Mouse (Mus musculus) gastrocnemius, adult 2 months (tissue): ENCODE measurements around the gene Cox4i1. TPM values are rescaled to one million over a fixed set of nuclear protein-coding genes. Genes with fewer than 3 reads are reported as not detected.

Source experiments
- DNase-seq: peaks from one replicate; pipeline ENCODE4 v3.0.0; 2022
- H3K27ac ChIP-seq: fragments of 200-600 bp; 2 replicates; pipeline ENCODE4 v1.8.1; 2022; ENCODE audit warnings: mild to moderate bottlenecking
- H3K4me3 ChIP-seq: fragments of 200-600 bp; 2 replicates; pipeline ENCODE4 v1.8.1; 2022; ENCODE audit warnings: mild to moderate bottlenecking, moderate library complexity
- CTCF ChIP-seq: fragments of 200-600 bp; IDR thresholded peaks from 2 replicates; pipeline ENCODE4 v1.8.1; 2022; ENCODE audit warnings: antibody characterized with exemption, mild to moderate bottlenecking, moderate library complexity
- intact Hi-C: fragments of 180-260 bp; cut with DNase I; formaldehyde crosslinking; loops from one replicate; pipeline ENCODE4 v1.15.1; 2025
- long read RNA-seq, 2 experiments: library from polyadenylated mRNA; stranded (forward); transcript quantifications; one replicate each; pipeline ENCODE4 v2.0.0; 2021
- total RNA-seq, 2 experiments: library from RNA; stranded (reverse); gene quantifications; 2 replicates each; pipeline ENCODE4 v1.2.3; 2021

Gene Cox4i1
- 1,000 to 10,000 TPM; 1,376 to 1,812 TPM for total RNA-seq
- long read RNA-seq, experiment 1, transcript Cox4i1-201 (5 exons, 745 nt): minor isoform, 1,245 of 4,196 reads
- long read RNA-seq, experiment 1, transcript Cox4i1-205 (5 exons, 765 nt): minor isoform, 12 of 4,196 reads
- long read RNA-seq, experiment 1, transcript Cox4i1-204 (3 exons, 578 nt): major isoform, 2,839 of 4,196 reads
- long read RNA-seq, experiment 1, transcript Cox4i1-203 (2 exons, 438 nt): minor isoform, 7 of 4,196 reads
- long read RNA-seq, experiment 1, partial matches to known transcripts: 61 of 4,196 reads
- long read RNA-seq, experiment 1, other reads (novel, unspliced or antisense): 31 of 4,196 reads
- long read RNA-seq, experiment 2, transcript Cox4i1-205 (5 exons, 765 nt): minor isoform, 16 of 4,906 reads
- long read RNA-seq, experiment 2, transcript Cox4i1-201 (5 exons, 745 nt): minor isoform, 1,564 of 4,906 reads
- long read RNA-seq, experiment 2, transcript Cox4i1-204 (3 exons, 578 nt): major isoform, 3,240 of 4,906 reads
- long read RNA-seq, experiment 2, transcript Cox4i1-203 (2 exons, 438 nt): minor isoform, 8 of 4,906 reads
- long read RNA-seq, experiment 2, partial matches to known transcripts: 44 of 4,906 reads
- long read RNA-seq, experiment 2, other reads (novel, unspliced or antisense): 34 of 4,906 reads

GRCm38 (mm10) chr8:120667561-120668373, at the start of gene Cox4i1, which contains the start of gene Gm27021:
Gene Cox4i1 (plus strand): TSS chr8:120668222.
Gene Gm27021 (minus strand): TSS chr8:120668079.
- no peak; the same call in 1 of the 2 replicates for TF ChIP-seq CTCF
- H3K4me3 ChIP-seq: peak within 1 kb of the TSS; percentile 85
- peak within 1 kb of the TSS; percentile 98 for H3K27ac ChIP-seq
- intact Hi-C loops: no loop called here
- peak; percentile 96 for DNase-seq

DNA sequence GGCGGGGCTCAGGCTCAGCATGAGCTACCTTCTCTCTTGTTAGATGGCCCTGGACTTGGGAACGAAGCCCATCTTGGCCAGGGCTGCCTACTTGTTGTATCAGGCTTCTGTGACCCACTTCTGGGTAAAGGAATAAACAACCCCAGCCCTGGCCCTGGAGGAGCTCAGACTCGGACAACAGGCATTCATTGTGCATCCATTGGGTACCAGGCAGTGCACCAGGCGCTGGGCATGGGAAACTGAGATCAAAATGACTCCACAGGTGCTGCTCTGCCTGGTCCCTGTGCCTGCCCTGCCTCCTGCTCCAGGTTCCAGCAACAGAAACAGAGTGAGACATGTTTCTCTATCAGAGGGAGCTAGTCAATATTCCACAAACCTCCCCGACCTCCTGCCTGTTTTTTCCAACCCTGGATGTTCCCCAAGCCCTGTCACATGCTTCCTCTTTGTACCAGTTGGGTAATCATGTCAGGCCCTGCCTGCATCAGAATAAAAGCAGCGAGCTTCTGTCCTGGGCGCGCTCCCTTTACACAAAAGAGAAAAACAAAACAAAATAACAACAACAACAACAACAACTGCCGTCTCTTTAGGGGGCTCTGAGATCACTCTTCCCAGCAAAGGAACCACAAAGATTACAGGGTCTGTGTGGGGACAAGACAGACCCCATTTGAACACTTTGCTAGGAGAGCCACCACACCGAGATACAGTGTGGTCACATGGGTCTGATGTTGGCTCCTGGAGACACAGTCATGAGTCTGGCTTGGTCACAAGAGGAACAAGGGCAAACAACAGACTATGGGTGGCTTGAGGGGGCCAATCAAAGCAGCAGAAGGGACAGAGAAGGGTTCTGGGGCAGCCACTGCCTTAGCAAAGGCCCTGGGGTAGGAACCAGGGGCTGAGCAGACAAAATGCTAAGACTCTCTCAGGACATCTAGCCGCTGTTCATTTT, 48.5 kb upstream of the Cox4i1 start:
- peak overlapping the region; percentile 46; the same call in 1 of the 2 replicates for H3K27ac ChIP-seq

DNA sequence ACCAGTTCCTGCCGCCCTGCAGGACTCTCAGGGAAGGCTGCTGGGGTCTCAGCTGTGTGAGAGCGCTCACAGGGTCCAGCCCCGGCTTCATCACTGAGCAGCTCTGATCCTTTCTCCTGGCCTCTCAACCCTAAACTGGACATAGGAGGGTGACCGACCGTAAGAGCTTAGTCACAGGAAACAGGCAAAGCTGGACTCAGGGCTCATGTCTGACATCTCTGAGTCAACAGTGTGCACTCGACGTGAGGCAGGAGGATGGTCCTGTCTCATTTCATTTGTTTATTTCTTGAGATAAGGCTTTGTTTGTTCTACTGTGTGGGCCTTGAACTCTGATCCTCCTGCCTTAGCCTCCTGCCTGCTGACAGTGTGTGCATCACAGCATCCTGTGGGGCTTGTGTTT, 47.6 kb upstream of the Cox4i1 start:
- intact Hi-C loops: no loop called here
- no peak overlapping the region for H3K4me3 ChIP-seq
- no peak for TF ChIP-seq CTCF
- H3K27ac ChIP-seq: peak overlapping the region; percentile 46; the same call in 1 of the 2 replicates
- DNase-seq: no peak

More for the DNA sequence above, 48.5 kb upstream of the Cox4i1 start:
- no peak overlapping the region for H3K4me3 ChIP-seq
- no peak for TF ChIP-seq CTCF
- no peak for DNase-seq
- intact Hi-C loops: no loop called here

GRCm38 (mm10) chr8:120622161-120622560, 45.9 kb upstream of the Cox4i1 start:
- no peak overlapping the region for H3K27ac ChIP-seq
- TF ChIP-seq CTCF: no peak
- intact Hi-C loops: no loop called here
- no peak for DNase-seq
- no peak overlapping the region for H3K4me3 ChIP-seq

DNA sequence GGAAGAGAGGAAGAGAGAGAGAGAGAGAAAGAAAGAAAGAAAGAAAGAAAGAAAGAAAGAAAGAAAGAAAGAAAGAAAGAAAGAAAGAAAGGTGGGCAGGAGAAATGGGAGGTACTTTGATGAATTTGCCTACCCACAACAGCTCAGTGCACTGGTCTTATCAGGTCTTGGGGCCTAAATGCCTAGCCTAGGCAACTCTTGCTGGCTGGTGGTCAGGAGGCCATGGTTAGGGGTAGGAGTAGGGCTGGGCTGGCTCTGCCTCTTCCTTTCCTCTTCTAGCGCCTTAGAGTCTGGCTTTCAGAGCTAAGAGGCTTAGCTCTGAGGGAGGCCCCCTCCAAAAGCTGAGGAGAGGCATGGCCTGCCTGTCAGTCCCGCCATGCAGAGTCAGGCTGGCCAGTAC, 44.4 kb upstream of the Cox4i1 start:
- Histone ChIP-seq H3K4me3 (no peak overlapping the region), H3K27ac (no peak overlapping the region)
- TF ChIP-seq CTCF: no peak
- intact Hi-C loops: no loop called here
- no peak for DNase-seq

GRCm38 (mm10) chr8:120626461-120626860, 41.6 kb upstream of the Cox4i1 start:
- intact Hi-C loops: no loop called here
- no peak for TF ChIP-seq CTCF
- DNase-seq: no peak
- no peak overlapping the region for H3K27ac ChIP-seq
- H3K4me3 ChIP-seq: no peak overlapping the region

DNA sequence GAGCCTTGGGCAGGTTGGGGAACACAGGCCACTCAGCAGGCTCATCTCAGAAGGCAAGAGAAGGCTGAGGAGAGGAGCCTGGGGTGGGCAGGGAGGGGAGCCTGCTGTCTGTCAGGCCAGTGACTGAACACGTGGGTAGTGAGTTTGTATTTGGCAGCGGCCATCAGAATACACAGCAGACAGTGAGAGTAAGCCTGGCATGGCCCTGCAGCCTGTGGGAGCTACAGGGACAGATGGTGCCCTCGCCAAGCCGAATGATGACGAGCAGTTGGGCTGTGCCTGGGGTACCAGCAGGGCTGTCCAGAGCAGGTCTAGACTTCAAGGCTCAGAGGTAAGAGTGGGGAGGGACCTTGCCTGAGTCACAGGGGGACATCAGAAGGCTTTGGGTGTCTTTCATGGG, 40.7 kb upstream of the Cox4i1 start:
- H3K27ac ChIP-seq: no peak overlapping the region
- no peak for TF ChIP-seq CTCF
- intact Hi-C loops: no loop called here
- no peak for DNase-seq
- H3K4me3 ChIP-seq: no peak overlapping the region

- Histone ChIP-seq H3K4me3 (no peak overlapping the region), H3K27ac (no peak overlapping the region)
- intact Hi-C loops: no loop called here
- DNase-seq: no peak
- TF ChIP-seq CTCF: no peak
Observed at GRCm38 (mm10) chr8:120630031-120630430, 38.0 kb upstream of the Cox4i1 start.

GRCm38 (mm10) chr8:120630848-120631247, 37.2 kb upstream of the Cox4i1 start:
- intact Hi-C loops: no loop called here
- no peak for DNase-seq
- TF ChIP-seq CTCF: no peak
- Histone ChIP-seq H3K27ac (no peak overlapping the region), H3K4me3 (no peak overlapping the region)

DNA sequence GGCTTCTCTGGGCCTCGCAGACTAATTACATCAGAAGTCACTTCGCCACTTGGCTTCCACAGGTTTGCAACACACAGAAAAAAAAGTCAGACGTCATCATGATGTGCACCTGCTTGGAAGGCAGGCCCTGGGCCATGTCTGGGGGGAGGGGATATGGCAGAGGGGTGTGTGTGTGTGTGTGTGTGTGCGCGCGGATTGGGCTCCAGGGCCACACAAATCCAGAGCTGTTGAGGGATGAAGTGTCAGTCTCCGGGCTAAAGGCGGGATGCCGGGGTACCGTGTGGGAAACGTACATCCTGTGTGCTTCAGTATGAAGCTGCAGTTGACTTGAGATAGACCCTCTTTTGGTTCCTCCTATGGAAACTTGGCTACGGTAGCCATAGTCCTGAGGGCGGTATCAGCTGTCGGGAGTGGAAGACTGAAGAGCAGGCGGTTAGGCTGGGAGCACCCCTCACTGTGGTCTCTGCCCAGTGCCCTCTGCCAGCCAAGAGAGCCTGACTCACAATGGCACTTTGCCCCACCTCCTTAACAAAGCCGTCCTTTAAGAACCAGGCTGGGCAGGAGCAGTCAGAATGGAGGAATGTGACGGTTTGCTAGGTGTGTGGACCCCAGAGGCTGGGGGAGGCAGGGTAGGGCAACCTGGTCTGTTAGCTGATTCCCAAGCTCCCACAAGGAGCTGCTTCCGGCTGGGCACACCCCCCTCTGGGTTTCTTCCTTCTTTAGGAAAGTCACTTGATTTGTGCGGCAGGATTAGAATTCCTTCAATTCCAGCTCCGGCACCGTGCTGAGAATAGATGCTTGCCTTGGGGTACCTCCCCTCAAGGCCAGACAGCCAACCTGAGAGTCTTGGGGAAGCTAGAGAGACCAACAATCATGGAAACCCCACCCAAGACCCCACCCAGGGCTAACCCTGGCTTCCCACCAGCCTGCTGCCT, 36.3 kb upstream of the Cox4i1 start:
- Histone ChIP-seq H3K27ac (no peak overlapping the region), H3K4me3 (no peak overlapping the region)
- DNase-seq: no peak
- TF ChIP-seq CTCF: no peak
- intact Hi-C loops: no loop called here
